Mouse (Mus musculus) gastrocnemius, adult 8-10 months (tissue): Measurements from ENCODE around the gene Top1. TPM values are rescaled to one million over a fixed set of nuclear protein-coding genes. Genes with fewer than 3 reads are reported as not detected.

Experiments used
- DNase-seq, 2 experiments: peaks; one replicate each; pipeline ENCODE4 v3.0.0; 2022; ENCODE audit warnings: low spot score in 2 of 2
- total RNA-seq, 4 experiments: library from RNA; stranded (reverse); gene quantifications; 2 replicates each; pipeline ENCODE4 v1.2.4; 2022

Gene Top1
- total RNA-seq, 4 experiments from 2014 or later = 34.2 to 39.3 (median 36.7) TPM

GRCm38 (mm10) chr2:160740521-160741156 is 95.0 kb downstream of the Top1 start:
- no peak for DNase-seq

GRCm38 (mm10) chr2:160741580-160741979 is 95.9 kb downstream of the Top1 start:
- no peak for DNase-seq

GRCm38 (mm10) chr2:160742161-160742609 is 96.5 kb downstream of the Top1 start:
- DNase-seq = no peak

GRCm38 (mm10) chr2:160744040-160744822 is 98.5 kb downstream of the Top1 start:
- peak; percentile 23 to 53 for DNase-seq

- DNase-seq = no peak
Measured at GRCm38 (mm10) chr2:160744823-160745210, 99.1 kb downstream of the Top1 start.

- no peak for DNase-seq
Measured at GRCm38 (mm10) chr2:160745497-160745896, 99.8 kb downstream of the Top1 start.

- no peak for DNase-seq
Measured at GRCm38 (mm10) chr2:160746637-160747036, 100.9 kb downstream of the Top1 start.

- DNase-seq = no peak
Measured at GRCm38 (mm10) chr2:160747075-160747474, 101.4 kb downstream of the Top1 start.

GRCm38 (mm10) chr2:160756583-160757203 is 111.0 kb downstream of the Top1 start:
- DNase-seq = no peak

GRCm38 (mm10) chr2:160760433-160761184 is 114.9 kb downstream of the Top1 start:
- peak; percentile 29 to 38 for DNase-seq

- DNase-seq = no peak
Measured at GRCm38 (mm10) chr2:160763816-160764215, 118.1 kb downstream of the Top1 start.

GRCm38 (mm10) chr2:160764386-160764785 is 118.7 kb downstream of the Top1 start:
- no peak for DNase-seq

GRCm38 (mm10) chr2:160765096-160765495 is 119.4 kb downstream of the Top1 start:
- no peak for DNase-seq

GRCm38 (mm10) chr2:160766371-160766771 is 120.7 kb downstream of the Top1 start:
- peak; percentile 34 to 38 for DNase-seq

GRCm38 (mm10) chr2:160767201-160767600 is 121.5 kb downstream of the Top1 start:
- DNase-seq = no peak

- DNase-seq = peak in 1 of 2 experiments; percentile 2
Measured at GRCm38 (mm10) chr2:160768097-160768695, 122.5 kb downstream of the Top1 start.

GRCm38 (mm10) chr2:160768997-160769396 is 123.3 kb downstream of the Top1 start:
- DNase-seq = peak in 1 of 2 experiments; percentile 2

GRCm38 (mm10) chr2:160770409-160770808 is 124.7 kb downstream of the Top1 start:
- DNase-seq = peak in 1 of 2 experiments; percentile 2

- peak in 1 of 2 experiments; percentile 1 for DNase-seq
Measured at GRCm38 (mm10) chr2:160770871-160771270, 125.2 kb downstream of the Top1 start.

GRCm38 (mm10) chr2:160771325-160772276 is 125.9 kb downstream of the Top1 start:
- DNase-seq = peak in 1 of 2 experiments; percentile 2
